Mouse (Mus musculus) heart, embryonic 14.5 days (tissue): ENCODE results near the gene Olfr209. TPM values are rescaled to one million over a fixed set of nuclear protein-coding genes. Genes with fewer than 3 reads are reported as not detected.

Source experiments
- ATAC-seq: fragments of 200-750 bp; cut with Nextera tagmentation; 2 replicates; pipeline ENCODE4 v1.8.0; 2017; ENCODE audit warnings: low read depth, moderate TSS enrichment; ENCODE audit not compliant: insufficient number of reproducible peaks, insufficient read depth, low FRiP score
- H3K27ac ChIP-seq, 2 experiments: fragments of 200-500 bp in 1 of 2; fragments of 300-500 bp in 1 of 2; sonication (generic) in 1 of 2; replicated peaks in 1 of 2; 2 replicates each; pipeline ENCODE4 v1.5.1; 2012 to 2014; ENCODE audit warnings: low read depth in 2 of 2, low read length in 2 of 2, control low read depth in 1 of 2, mild to moderate bottlenecking in 1 of 2, mixed read lengths in 1 of 2; ENCODE audit not compliant: control insufficient read depth in 1 of 2, insufficient read depth in 1 of 2
- H3K27me3 ChIP-seq: fragments of 300-500 bp; sonication (generic); 2 replicates; pipeline ENCODE4 v1.6.1; 2014; ENCODE audit warnings: mild to moderate bottlenecking, low read length, control low read depth; ENCODE audit not compliant: control insufficient read depth, insufficient read depth
- H3K36me3 ChIP-seq: fragments of 300-500 bp; sonication (generic); 2 replicates; pipeline ENCODE4 v1.6.1; 2014; ENCODE audit warnings: mild to moderate bottlenecking, control low read depth, low read length, mixed read lengths; ENCODE audit not compliant: control insufficient read depth, insufficient read depth
- H3K4me1 ChIP-seq, 2 experiments: fragments of 200-500 bp in 1 of 2; fragments of 300-500 bp in 1 of 2; sonication (generic) in 1 of 2; 2 replicates each; pipeline ENCODE4 v1.6.1; 2012 to 2014; ENCODE audit warnings: low read length in 2 of 2, control low read depth in 1 of 2, mixed read lengths in 1 of 2; ENCODE audit not compliant: control insufficient read depth in 2 of 2, insufficient read depth in 2 of 2
- H3K4me2 ChIP-seq: fragments of 300-500 bp; sonication (generic); 2 replicates; pipeline ENCODE4 v1.6.1; 2014; ENCODE audit warnings: mild to moderate bottlenecking, low read length
- H3K4me3 ChIP-seq, 2 experiments: fragments of 200-500 bp in 1 of 2; fragments of 300-500 bp in 1 of 2; sonication (generic) in 1 of 2; 2 replicates each; pipeline ENCODE4 v1.5.1; 2012 to 2014; ENCODE audit warnings: low read length in 2 of 2, mild to moderate bottlenecking in 2 of 2, control low read depth in 1 of 2, low read depth in 1 of 2, moderate library complexity in 1 of 2; ENCODE audit not compliant: control insufficient read depth in 1 of 2, insufficient read depth in 1 of 2
- H3K9ac ChIP-seq: fragments of 300-500 bp; sonication (generic); 2 replicates; pipeline ENCODE4 v1.6.1; 2014; ENCODE audit warnings: mild to moderate bottlenecking, low read length
- H3K9me3 ChIP-seq: fragments of 300-500 bp; sonication (generic); 2 replicates; pipeline ENCODE4 v1.6.1; 2016; ENCODE audit warnings: low read length, control low read depth; ENCODE audit not compliant: control insufficient read depth
- WGBS: fragments of 180-500 bp; shearing (Covaris S2); extraction: QIAGEN DNeasy Blood & Tissue Kit; methylation state at CpG from one replicate; pipeline ENCODE4 v1.1.7; 2014; 5-methylcytosine and 5-hydroxymethylcytosine counted together
- polyA plus RNA-seq: library from polyadenylated mRNA; unstranded; fragments of >200 nt; fragmentation: Nextera tagmentation; extraction: Ambion mirVana; gene quantifications from 2 replicates; pipeline ENCODE4 v1.2.1, GENCODE M21; 2014

Olfr209 gene
- not detected in 2 replicates for polyA plus RNA-seq

DNA sequence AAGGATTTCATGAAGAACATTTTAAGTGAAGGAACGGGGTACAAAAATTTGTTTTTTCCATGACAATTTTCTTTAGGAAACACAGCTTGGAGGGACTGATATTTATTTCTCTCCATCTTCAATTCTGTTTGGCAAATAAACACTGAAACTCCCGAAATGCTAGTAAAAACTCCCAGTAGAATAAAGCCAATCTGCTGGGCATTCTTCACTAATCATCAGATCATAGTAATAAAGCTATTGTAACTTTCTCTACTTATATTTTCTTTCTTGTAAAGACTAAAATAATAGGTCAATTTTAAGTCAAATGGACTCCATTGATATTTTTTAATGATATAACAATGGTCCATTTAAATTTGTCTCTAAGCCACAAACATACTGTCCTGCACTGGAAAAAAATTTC, at the start of gene Olfr209:
Gene Olfr209, minus strand, starts transcription at position 101 of the 400 bp plus-strand sequence.
- no peak within 1 kb of the TSS for H3K27ac ChIP-seq
- no peak within 1 kb of the TSS for H3K4me2 ChIP-seq
- H3K9me3 ChIP-seq: no peaks in the 10 kb centered on the region
- H3K36me3 ChIP-seq: no peaks in the 10 kb centered on the region
- no peaks in the 10 kb centered on the region for H3K4me1 ChIP-seq
- 62% methylated on average over 2 of the region's 2 CpGs for WGBS
- no peak within 1 kb of the TSS for H3K4me3 ChIP-seq
- H3K9ac ChIP-seq: no peak within 1 kb of the TSS
- no peak for ATAC-seq
- no peaks in the 10 kb centered on the region for H3K27me3 ChIP-seq

DNA sequence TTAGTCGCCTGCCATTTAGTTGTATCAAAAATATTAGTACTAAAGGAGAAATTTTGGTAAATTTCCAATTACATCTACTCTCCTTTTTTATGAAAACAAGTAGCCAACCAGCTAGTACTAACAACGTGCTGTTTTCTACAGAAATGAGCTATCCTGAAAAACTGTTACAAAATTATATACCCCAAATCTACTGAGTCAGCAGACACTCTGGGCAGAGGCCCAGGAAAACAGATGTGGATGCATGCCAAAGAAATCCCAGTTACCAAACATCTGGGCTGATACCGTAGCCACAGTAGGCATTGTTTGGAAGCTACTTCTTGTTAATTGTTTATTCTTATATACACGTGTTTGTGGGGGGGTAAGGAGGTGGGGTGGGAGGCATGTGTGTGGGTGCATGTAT, 49.7 kb upstream of the Olfr209 start:
- no peaks in the 10 kb centered on the region for H3K4me1 ChIP-seq
- no peak overlapping the region for H3K4me3 ChIP-seq
- no peak overlapping the region for H3K9ac ChIP-seq
- no peak overlapping the region for H3K4me2 ChIP-seq
- ATAC-seq: no peak
- H3K36me3 ChIP-seq: no peaks in the 10 kb centered on the region
- H3K27ac ChIP-seq: no peak overlapping the region
- WGBS: 53% methylated on average over 4 of the region's 4 CpGs
- H3K9me3 ChIP-seq: no peaks in the 10 kb centered on the region
- H3K27me3 ChIP-seq: no peaks in the 10 kb centered on the region

- Histone ChIP-seq H3K4me3 (no peak overlapping the region), H3K4me2 (no peak overlapping the region), H3K4me1 (no peaks in the 10 kb centered on the region), H3K36me3 (no peaks in the 10 kb centered on the region), H3K27ac (no peak overlapping the region), H3K9me3 (no peaks in the 10 kb centered on the region), H3K9ac (no peak overlapping the region), H3K27me3 (no peaks in the 10 kb centered on the region)
- no peak for ATAC-seq
- 67% methylated on average over 2 of the region's 2 CpGs for WGBS
Observed at GRCm38 (mm10) chr16:59409800-59410199, 46.0 kb upstream of the Olfr209 start.

DNA sequence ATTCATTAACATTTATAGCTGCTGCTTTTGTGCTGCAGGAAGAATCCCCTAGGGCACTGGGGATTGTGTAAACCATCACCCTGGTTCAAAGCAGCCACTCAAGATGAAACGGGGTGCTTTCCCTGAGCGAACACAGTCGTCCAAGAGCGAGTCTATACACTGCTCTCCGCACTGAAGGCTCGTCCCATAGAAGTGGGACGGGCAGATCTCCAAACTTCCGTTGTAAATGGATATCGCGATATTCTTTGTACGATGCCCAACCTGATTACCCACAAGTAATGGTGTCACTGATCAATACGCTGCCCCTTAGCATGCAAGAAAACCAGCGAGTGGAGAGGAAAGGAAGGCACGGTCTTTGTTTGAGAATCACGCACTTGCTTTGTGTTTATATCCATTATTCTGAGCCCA, 45.6 kb upstream of the Olfr209 start:
- Histone ChIP-seq H3K36me3 (no peaks in the 10 kb centered on the region), H3K4me1 (no peaks in the 10 kb centered on the region), H3K4me2 (no peak overlapping the region), H3K9ac (no peak overlapping the region), H3K9me3 (no peaks in the 10 kb centered on the region), H3K4me3 (no peak overlapping the region), H3K27ac (no peak overlapping the region), H3K27me3 (no peaks in the 10 kb centered on the region)
- WGBS: 82% methylated on average over 15 of the region's 15 CpGs
- no peak for ATAC-seq

DNA sequence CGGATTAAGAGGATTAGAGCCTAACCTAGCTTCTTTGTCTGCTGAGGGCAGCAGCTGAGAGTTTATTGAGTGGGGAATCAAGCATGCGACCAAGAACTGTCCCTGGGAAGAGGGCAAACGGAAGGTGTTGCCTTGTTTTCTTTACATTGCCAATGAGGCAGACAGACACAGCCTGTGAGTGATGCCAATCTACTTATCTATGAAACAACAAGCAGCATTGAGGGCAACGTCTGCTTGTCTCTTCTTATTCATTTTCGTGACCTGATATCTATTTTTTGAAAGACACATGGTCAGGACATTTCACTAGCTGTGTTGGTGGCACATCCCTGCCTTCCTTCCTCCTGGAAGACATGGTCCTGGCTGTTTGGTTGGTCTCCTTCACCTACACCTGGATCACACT, 43.2 kb upstream of the Olfr209 start, which contains the start of gene Gabrr3:
Gene Gabrr3, plus strand, starts transcription at position 301 of the 400 bp plus-strand sequence.
- no peak within 1 kb of the TSS for H3K4me2 ChIP-seq
- no peak within 1 kb of the TSS for H3K4me3 ChIP-seq
- no peak for ATAC-seq
- no peaks in the 10 kb centered on the region for H3K4me1 ChIP-seq
- H3K9me3 ChIP-seq: no peaks in the 10 kb centered on the region
- no peak within 1 kb of the TSS for H3K27ac ChIP-seq
- no peaks in the 10 kb centered on the region for H3K36me3 ChIP-seq
- no peaks in the 10 kb centered on the region for H3K27me3 ChIP-seq
- no peak within 1 kb of the TSS for H3K9ac ChIP-seq
- 56% methylated on average over 5 of the region's 5 CpGs for WGBS

DNA sequence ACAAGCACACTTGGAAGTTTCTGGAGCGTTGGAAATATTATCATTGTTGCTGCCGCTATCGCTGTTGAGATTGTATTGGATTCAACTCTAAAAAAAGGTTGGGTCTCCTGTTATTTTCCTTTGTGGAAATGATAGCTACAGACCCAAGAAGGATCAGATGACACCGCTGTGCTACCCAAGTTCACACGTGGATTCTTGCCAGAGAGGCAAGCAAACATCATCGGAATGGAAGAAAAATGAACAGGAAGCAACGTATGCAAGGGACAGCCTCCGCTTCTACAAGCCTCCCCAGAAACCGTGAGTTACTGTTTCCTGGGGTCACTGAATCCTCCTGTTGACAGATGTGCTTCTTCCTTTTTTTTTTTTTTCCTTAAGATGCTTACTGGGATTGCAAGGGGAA, 41.0 kb upstream of the Olfr209 start:
- H3K27ac ChIP-seq: no peak overlapping the region
- H3K4me2 ChIP-seq: no peak overlapping the region
- H3K4me3 ChIP-seq: no peak overlapping the region
- no peak overlapping the region for H3K9ac ChIP-seq
- H3K9me3 ChIP-seq: no peaks in the 10 kb centered on the region
- ATAC-seq: no peak
- 65% methylated on average over 9 of the region's 9 CpGs for WGBS
- H3K27me3 ChIP-seq: no peaks in the 10 kb centered on the region
- no peaks in the 10 kb centered on the region for H3K4me1 ChIP-seq
- H3K36me3 ChIP-seq: no peaks in the 10 kb centered on the region

DNA sequence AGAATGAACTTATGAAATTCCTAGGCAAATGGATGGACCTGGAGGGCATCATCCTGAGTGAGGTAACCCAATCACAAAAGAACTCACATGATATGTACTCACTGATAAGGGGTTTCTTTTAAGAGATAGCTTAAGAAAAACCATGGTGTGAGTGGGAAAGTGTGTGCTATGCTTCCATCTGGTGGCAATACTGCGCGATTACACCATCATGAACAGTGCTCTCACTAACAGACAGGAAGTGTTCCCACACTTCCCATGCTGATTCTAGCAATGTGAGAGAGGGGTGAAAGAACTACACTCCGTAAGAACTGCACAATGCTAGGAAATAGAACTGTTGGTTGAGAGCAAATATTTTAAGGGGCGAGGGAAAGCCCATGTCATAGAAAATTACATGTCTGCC, 39.9 kb upstream of the Olfr209 start:
- WGBS: 12% methylated on average over 4 of the region's 4 CpGs
- Histone ChIP-seq H3K4me3 (no peak overlapping the region), H3K9ac (no peak overlapping the region), H3K27me3 (no peaks in the 10 kb centered on the region), H3K4me1 (no peaks in the 10 kb centered on the region), H3K36me3 (no peaks in the 10 kb centered on the region), H3K4me2 (no peak overlapping the region), H3K9me3 (no peaks in the 10 kb centered on the region), H3K27ac (no peak overlapping the region)
- no peak for ATAC-seq

GRCm38 (mm10) chr16:59401985-59402384, 38.2 kb upstream of the Olfr209 start:
- Histone ChIP-seq H3K9ac (no peak overlapping the region), H3K4me1 (no peaks in the 10 kb centered on the region), H3K9me3 (0 out of 2 replicates have a peak, but pooled peaks cover 5% of the 10 kb centered on the region), H3K4me3 (no peak overlapping the region), H3K27me3 (no peaks in the 10 kb centered on the region), H3K4me2 (no peak overlapping the region), H3K27ac (no peak overlapping the region), H3K36me3 (no peaks in the 10 kb centered on the region)
- ATAC-seq: no peak
- 78% methylated on average over 4 of the region's 4 CpGs for WGBS
